Mouse (Mus musculus) brain, embryonic 18.5 days (tissue): ENCODE results near the gene Abhd12.
A peak's percentile ranks its signal among the peaks of the same experiment; 100 is the strongest.

Experiments
- DNase-seq: peaks from one replicate; pipeline ENCODE4 v3.0.0-alpha.2; 2012; ENCODE audit warnings: low read depth, low spot score

The Abhd12 gene

GRCm38 (mm10) chr2:150851251-150851650 is 53.3 kb downstream of the Abhd12 start:
- DNase-seq = no peak

DNA sequence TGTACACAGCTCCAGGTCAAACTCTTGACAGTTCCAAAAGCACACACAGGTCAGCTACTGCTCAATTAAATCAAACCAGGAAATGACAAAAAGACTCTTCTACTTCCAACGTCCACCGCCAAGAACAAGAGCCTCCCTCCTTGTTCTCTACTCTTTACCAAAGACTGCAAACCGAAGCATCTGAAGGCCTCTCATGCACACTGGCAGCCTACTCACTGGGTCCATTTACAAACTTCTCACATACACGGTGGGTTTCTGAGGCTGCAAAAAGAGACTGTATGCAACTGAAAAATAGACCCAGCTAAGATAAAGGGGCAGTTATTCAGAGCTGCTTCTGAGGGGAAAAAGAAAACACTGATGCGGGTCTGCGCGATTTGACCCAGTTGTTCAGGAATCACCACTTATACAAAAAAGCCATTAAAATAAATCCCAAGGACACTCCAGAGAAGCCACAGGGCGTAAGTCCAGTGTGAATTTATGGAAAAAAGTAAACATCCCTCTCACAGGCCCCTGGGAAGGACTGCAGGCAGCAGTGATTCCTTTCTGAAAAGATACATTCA is 57.0 kb downstream of the Abhd12 start:
- peak; percentile 28 for DNase-seq

DNA sequence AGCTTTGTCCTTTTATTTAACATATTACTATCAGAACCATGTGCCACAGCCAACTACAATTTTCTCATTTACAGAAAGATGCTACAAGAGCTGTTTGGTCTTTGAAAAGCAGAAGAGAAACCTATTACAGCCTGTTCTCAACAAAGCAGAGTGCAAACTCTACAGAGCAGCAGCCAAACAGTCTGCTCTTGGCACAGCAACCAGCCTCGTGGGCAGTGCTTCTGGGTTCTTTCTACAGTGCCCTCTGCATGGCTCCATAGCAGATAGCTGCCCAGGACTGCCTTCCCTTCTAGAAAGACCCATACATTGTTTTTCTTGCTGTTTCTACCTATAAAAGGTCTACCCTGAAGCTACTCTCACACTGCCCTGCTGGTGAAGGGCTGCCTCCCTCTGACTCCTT is 59.7 kb downstream of the Abhd12 start:
- DNase-seq = no peak

- no peak for DNase-seq
These were observed 62.5 kb downstream of the Abhd12 start for GRCm38 (mm10) chr2:150842049-150842461.

DNA sequence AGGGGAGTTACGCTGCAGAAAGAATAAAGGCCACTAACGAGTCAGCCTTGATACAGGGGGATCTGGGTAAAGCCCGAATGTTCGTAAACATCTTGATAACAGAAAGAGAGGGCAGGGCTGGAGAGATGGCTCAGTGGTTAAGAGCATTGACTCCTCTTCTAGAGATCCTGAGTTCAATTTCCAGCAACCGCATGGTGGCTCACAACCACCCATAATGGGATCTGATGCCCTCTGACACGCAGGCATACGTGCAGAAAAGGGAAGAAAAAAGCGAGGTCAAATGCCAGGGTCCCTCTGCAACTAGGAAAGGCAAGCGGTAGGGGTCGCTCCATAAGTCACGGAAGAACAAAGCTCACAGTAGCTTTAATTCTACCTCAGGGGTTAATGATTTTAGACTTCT is 63.4 kb downstream of the Abhd12 start:
- no peak for DNase-seq

- no peak for DNase-seq
These were observed 64.7 kb downstream of the Abhd12 start for GRCm38 (mm10) chr2:150839686-150840471.

DNA sequence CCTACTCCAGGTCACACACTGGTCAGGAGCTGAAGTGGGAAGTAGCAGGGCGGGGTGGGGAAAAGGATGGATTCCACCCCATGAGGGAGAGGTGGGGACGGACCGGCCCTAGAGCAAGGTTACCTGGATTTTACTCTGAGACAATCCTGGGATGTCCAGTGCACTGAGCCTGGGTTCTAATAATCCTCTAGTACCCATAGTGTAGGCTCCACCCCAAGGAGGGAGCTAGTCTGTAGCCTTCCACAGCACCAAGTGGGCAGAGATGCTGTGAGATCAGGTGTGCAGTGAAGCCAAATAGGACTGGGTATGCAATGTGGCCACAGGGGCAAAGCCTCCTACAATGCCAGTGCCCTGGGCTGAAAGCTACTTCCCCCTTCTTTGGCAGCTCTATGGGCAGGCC is 66.8 kb downstream of the Abhd12 start:
- no peak for DNase-seq

- no peak for DNase-seq
These were observed 67.6 kb downstream of the Abhd12 start for GRCm38 (mm10) chr2:150836906-150837305.

DNA sequence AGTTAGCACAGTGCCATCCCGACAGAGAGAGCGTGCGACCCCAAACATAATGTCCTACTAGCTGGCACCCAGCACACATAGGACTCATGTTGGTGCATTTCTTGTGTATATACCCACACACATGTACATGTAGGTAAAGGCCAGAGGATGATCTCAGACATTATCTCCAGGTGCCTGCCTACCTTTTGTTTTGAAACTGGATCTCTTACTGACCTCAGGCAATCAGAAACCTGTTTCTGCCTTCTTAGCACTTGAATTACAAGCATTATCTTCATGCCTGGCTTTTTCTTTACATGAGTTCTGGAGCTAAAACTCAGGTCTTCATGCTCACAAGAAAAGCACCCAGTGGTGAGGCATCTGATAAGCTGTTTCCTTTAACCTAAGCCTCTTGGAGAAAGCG is 68.6 kb downstream of the Abhd12 start:
- DNase-seq = no peak

DNA sequence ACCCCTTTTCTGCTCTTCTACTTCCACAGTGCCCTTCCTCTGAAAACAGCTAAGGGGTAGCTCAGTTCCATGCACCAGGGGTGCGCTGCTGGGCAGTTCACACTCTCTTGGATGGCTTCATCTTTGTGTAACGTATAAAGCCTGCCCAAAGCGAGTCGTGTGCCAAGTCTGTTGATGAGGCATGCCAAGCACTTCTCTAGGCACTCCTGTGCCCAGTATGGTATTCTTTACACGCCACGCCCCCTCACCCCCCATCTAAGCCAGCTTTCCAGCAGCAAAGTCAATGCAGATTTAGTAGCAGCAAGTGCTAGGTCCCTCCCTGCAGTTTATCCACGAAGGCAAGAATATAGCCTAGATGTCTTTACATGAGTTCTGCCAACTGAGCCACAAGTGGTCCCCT is 69.9 kb downstream of the Abhd12 start:
- DNase-seq = no peak

DNA sequence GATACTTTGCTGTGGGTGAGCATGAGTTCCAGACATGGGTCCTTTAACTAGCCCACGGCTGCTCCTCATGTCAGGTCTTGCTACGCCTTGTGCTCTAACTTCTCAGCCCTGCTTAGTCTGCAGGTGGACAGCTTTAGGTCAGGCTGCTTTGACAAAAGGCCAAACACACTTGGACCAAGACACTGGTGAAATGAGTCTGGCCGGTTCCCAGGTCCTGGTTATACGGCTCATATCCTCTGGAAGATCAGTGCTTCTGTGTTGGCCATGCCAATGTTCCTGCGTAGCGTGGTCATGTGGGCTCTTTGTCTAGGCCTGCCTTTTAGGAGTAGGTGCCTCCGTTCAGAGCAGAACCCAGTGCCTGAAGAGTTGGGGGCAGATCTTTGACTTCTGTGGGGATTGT is 72.5 kb downstream of the Abhd12 start:
- no peak for DNase-seq

GRCm38 (mm10) chr2:150830911-150831441 is 73.6 kb downstream of the Abhd12 start:
- no peak for DNase-seq

DNA sequence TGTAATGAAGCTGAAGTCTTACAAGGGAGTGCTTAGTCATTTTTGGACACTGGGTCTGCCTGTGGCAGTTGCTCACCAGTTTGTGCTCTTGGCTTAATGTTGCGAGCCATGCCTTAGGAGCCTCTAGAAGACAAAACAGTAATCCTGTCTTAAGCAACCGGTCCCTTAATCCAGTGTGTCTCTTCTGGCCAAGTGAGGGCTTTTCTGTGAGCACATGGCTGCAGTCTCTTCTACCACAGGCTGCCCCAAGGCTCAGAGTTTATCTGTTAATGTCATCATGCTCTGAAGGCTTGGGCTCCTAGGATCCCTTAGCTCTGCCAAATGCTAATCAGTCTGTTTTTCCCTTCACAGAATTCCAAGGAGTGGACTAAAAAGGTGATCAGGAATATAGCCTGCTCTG is 74.5 kb downstream of the Abhd12 start:
- DNase-seq = no peak

DNA sequence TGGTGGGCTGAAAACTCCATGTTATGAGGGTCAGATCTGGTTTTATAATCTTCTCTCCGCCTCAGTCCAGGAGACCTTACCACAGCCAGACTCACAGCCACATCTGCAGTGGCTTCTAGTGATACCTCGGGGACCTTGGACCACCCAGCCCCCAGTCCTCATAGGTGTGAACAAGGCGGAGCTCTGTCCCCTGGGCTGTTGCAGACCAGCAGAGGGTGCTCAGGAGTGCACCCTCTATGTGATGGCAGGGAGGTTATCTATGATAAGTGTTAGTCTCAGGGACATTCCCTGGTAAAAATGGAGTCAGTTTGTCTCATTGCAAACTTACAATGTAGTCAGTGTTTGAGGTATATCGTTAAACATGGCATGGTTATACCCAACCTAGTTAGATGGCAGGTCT is 75.9 kb downstream of the Abhd12 start:
- DNase-seq = no peak

DNA sequence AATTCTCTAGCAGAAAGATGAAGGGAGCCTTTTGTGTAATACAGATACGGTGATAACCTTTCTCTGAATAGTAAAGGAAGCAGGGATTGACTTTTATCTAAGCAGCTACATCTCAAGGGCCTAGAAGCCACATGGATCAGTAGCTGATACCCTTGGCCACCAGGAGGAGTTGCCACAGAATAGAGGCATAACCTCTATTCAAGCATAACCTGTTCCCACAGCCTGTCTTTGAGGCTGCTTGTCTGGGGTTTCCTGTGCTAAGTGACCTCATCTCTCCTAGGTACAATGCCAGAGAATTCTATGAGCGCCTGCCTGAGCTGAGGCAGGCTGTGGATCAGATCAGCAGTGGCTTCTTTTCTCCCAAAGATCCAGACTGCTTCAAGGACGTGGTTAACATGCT is 76.4 kb downstream of the Abhd12 start:
- DNase-seq = no peak

DNA sequence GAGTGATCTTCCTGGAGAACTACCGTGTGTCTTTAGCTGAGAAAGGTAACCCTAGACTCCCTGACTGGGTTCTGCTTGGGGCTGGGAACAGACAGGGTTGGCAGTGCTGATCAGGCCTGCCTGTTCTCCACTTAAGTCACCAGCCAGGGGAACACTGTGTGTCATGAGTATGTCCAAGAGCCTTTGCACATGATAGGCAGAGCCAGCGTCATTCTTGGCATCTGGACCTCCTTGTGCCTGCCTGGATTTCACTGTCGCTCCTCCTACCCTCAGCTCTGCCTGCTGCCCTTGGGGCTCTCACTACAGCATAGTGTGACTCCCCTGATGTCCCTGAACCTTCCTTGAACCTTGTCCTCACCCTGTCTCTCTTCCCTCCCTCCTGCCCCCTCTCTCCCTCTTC is 78.1 kb downstream of the Abhd12 start:
- DNase-seq = no peak

- no peak for DNase-seq
These were observed 81.6 kb downstream of the Abhd12 start for GRCm38 (mm10) chr2:150822987-150823386.

DNA sequence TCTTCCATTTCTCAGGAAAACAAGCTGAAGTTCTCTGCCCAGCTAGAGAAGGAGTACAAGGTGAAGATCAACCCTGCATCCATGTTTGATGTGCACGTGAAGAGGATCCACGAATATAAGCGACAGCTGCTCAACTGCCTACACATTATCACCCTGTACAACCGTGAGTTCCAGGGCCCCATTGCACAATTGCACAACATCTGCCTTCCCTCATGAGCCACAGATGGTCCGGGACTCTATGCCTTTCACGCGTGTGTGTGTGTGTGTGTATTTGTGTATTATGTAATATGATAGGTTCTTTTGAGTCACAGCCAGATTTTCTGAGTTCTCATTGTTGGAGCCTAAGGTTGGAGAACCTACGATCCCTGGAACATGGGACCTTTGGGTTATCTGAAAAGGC is 83.8 kb downstream of the Abhd12 start:
- no peak for DNase-seq

- DNase-seq = no peak
These were observed 85.8 kb downstream of the Abhd12 start for GRCm38 (mm10) chr2:150818742-150819141.

DNA sequence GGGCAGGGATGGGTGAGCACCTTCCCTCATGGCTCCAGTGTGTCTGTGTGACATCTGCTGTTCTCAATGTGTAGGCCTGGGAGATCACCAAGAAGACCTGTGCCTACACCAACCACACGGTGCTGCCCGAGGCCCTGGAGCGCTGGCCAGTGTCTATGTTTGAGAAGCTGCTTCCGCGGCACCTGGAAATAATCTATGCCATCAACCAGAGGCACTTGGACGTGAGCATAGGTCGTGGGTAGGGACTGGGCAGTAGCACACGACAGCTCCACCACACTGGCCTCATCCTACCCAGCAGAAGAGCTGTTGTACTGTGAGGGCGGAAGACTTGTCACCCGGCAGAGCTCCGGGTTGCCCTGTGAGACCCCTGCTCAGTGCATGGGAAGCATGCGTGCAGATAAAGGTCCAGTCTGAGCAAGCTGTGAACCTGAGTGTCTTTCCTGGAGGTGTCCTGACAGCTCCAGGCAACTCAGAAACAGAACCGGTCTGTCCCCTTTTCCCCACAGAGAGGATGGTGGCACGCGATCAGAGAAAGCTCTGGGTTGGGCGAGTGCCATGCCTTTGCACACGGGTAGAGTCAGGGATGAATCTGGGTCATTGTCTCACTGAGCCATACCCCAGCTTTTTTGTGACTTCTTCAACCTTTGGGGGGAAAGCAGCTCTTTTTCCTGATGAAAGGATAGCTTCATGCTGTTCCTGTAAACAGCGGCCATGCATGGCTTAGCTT is 87.7 kb downstream of the Abhd12 start:
- no peak for DNase-seq

- DNase-seq = no peak
These were observed 91.7 kb downstream of the Abhd12 start for GRCm38 (mm10) chr2:150812816-150813215.

- DNase-seq = no peak
These were observed 93.9 kb downstream of the Abhd12 start for GRCm38 (mm10) chr2:150810603-150811002.

DNA sequence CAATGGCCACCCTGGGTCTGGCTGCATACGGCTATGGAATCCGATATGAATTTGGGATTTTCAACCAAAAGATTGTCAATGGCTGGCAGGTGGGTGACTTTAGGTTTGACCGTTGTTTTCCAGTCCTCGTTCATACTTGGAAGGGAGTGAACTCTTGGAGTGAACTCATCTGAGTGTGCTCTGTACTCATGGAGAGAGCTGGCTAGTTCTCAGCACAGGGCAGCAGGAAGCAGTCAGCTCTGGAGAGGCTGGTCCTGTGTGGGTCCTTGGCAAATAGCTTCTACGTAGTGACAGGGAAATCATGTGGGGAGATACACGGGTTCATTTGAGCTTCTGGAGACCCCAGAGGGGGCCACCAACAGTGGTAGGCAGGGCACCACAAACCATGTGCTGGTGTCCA is 95.7 kb downstream of the Abhd12 start:
- DNase-seq = no peak
